Mouse (Mus musculus) adrenal gland, postnatal 10 days (tissue): ENCODE results near the gene Gpsm1. TPM values are rescaled to one million over a fixed set of nuclear protein-coding genes. Genes with fewer than 3 reads are reported as not detected.
A peak's percentile ranks its signal among the peaks of the same experiment; 100 is the strongest.

Experiments
- DNase-seq: peaks from one replicate; pipeline ENCODE4 v3.0.0; 2021; ENCODE audit warnings: mixed read lengths
- long read RNA-seq, 2 experiments: library from polyadenylated mRNA; stranded (forward); transcript quantifications; one replicate each; pipeline ENCODE4 v2.0.0; 2021
- total RNA-seq, 2 experiments: library from RNA; stranded (reverse); gene quantifications; 2 replicates each; pipeline ENCODE4 v1.2.3; 2021

Gene Gpsm1
- total RNA-seq, result 10 to 100 TPM; 15.7 to 19.3 TPM
- long read RNA-seq, experiment 1, transcript Gpsm1-202 (14 exons, 3,384 nt), result major isoform, 7 of 30 reads
- long read RNA-seq, experiment 1, partial matches to known transcripts, result 4 of 30 reads
- long read RNA-seq, experiment 1, other reads (novel, unspliced or antisense), result 18 of 30 reads
- long read RNA-seq, experiment 2, transcript Gpsm1-202 (14 exons, 3,384 nt), result major isoform, 5 of 19 reads
- long read RNA-seq, experiment 2, partial matches to known transcripts, result 2 of 19 reads
- long read RNA-seq, experiment 2, other reads (novel, unspliced or antisense), result 6 of 19 reads

GRCm38 (mm10) chr2:26315072-26315924 lies at the start of gene Gpsm1:
TSS of gene Gpsm1 (plus strand) at chr2:26315515.
- DNase-seq, result peak; percentile 90

GRCm38 (mm10) chr2:26266066-26266742 lies 49.1 kb upstream of the Gpsm1 start:
- DNase-seq, result no peak

GRCm38 (mm10) chr2:26268216-26268615 lies 47.1 kb upstream of the Gpsm1 start:
- DNase-seq, result peak; percentile 27

GRCm38 (mm10) chr2:26273611-26274010 lies 41.7 kb upstream of the Gpsm1 start:
- peak; percentile 76 for DNase-seq

- DNase-seq, result no peak
These were observed 35.6 kb upstream of the Gpsm1 start for GRCm38 (mm10) chr2:26279712-26280111.

- DNase-seq, result peak; percentile 24
These were observed 34.7 kb upstream of the Gpsm1 start for GRCm38 (mm10) chr2:26280594-26280993.

GRCm38 (mm10) chr2:26285804-26286203 lies 29.5 kb upstream of the Gpsm1 start:
- peak; percentile 56 for DNase-seq

- no peak for DNase-seq
These were observed 28.9 kb upstream of the Gpsm1 start for GRCm38 (mm10) chr2:26286391-26286790.

- no peak for DNase-seq
These were observed 25.2 kb upstream of the Gpsm1 start for GRCm38 (mm10) chr2:26290133-26290532.

GRCm38 (mm10) chr2:26294457-26294856 lies 20.9 kb upstream of the Gpsm1 start, which contains the start of gene Ccdc187:
TSS of gene Ccdc187 (minus strand) at chr2:26294557.
- DNase-seq, result no peak

- DNase-seq, result no peak
These were observed 18.6 kb upstream of the Gpsm1 start for GRCm38 (mm10) chr2:26296606-26297195.

GRCm38 (mm10) chr2:26298208-26298855 lies 17.0 kb upstream of the Gpsm1 start:
- DNase-seq, result peak; percentile 47

GRCm38 (mm10) chr2:26298856-26299230 lies 16.5 kb upstream of the Gpsm1 start:
- DNase-seq, result no peak

- no peak for DNase-seq
These were observed 16.0 kb upstream of the Gpsm1 start for GRCm38 (mm10) chr2:26299336-26299735.

GRCm38 (mm10) chr2:26300161-26300807 lies 15.0 kb upstream of the Gpsm1 start:
- peak; percentile 72 for DNase-seq

GRCm38 (mm10) chr2:26300808-26301174 lies 14.5 kb upstream of the Gpsm1 start:
- peak; percentile 92 for DNase-seq

- no peak for DNase-seq
These were observed 13.3 kb upstream of the Gpsm1 start for GRCm38 (mm10) chr2:26302005-26302503.

GRCm38 (mm10) chr2:26304711-26305110 lies 10.6 kb upstream of the Gpsm1 start:
- DNase-seq, result no peak

GRCm38 (mm10) chr2:26305555-26305954 lies 9.8 kb upstream of the Gpsm1 start:
- DNase-seq, result no peak

GRCm38 (mm10) chr2:26306702-26307101 lies 8.6 kb upstream of the Gpsm1 start:
- no peak for DNase-seq

- DNase-seq, result no peak
These were observed 5.6 kb upstream of the Gpsm1 start for GRCm38 (mm10) chr2:26309739-26310138.
